Mouse (Mus musculus) cerebellum, adult 2 months (tissue): Measurements from ENCODE around the gene Kbtbd2.

Experiments
- CTCF ChIP-seq: fragments of 200-500 bp; IDR thresholded peaks from 2 replicates; pipeline ENCODE4 v1.5.1; 2011; ENCODE audit warnings: low read depth, mild to moderate bottlenecking, control low read depth, low read length, moderate library complexity, borderline replicate concordance; ENCODE audit not compliant: insufficient read depth
- POLR2A ChIP-seq: fragments of 200-500 bp; IDR thresholded peaks from 2 replicates; pipeline ENCODE4 v1.6.1; 2011; ENCODE audit warnings: low read length, control low read depth, borderline replicate concordance; ENCODE audit not compliant: insufficient read depth

GRCm38 (mm10) chr6:56806195-56806594, 8.6 kb upstream of the Kbtbd2 start:
- TF ChIP-seq POLR2A (no peak), CTCF (no peak)
